Mouse (Mus musculus): Measurements from ENCODE around the gene Rplp0. TPM values are rescaled to one million over a fixed set of nuclear protein-coding genes. Genes with fewer than 3 reads are reported as not detected.

The Rplp0 gene
- polyA plus RNA-seq (2012; rRNA removed), result 2,099 and 2,123 TPM in 2 replicates

GRCm38 (mm10) chr5:115559237-115560101 is at the start of gene Rplp0:
TSS of gene Rplp0 (plus strand) at chr5:115559467.

DNA sequence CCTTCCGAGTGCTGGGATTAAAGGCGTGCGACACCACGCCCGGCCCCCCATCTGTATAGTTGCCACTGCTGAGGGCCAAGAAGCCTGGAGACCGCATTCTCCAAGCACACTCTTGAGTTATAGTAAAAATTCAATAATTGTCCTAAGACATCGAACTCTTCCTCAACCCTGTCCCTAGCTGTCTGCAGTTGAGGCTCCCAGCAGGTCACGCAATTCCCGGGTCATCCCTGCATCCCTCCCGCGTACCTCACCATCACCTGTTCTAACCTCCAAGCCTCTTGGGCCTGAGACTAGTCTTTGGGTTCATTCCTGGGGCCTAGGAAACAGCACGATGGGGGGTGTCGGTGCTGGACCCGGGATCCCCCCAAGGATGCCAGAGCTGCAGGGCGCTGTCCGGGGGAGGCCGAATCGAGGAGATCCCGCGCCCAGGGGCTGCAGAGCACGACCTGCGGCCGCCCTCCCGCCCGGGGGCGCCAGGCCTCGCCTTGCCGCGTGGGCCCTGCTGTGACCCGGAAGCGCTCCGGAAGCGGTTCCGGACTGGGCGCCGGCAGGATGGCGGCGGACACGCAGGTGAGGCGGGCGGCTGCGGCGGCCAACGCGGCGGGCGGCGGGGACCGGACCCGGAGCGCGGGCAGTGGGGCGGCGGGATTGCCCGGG is 5.6 kb downstream of the Rplp0 start, which contains the start of gene Gcn1l1:
Gene Gcn1l1 (plus strand): TSS at position 518 of the 657 bp plus-strand sequence.

Other genes starting within 250 kb of the Rplp0 start
- gene Srsf9, start 232.3 kb upstream of the Rplp0 start, polyA plus RNA-seq (2012; rRNA removed), result 118 and 124 TPM in 2 replicates
- gene Gatc, start 218.3 kb upstream of the Rplp0 start, polyA plus RNA-seq (2012; rRNA removed), result 27.9 and 28.9 TPM in 2 replicates
- gene Triap1, start 218.2 kb upstream of the Rplp0 start, polyA plus RNA-seq (2012; rRNA removed), result 27.5 and 28.2 TPM in 2 replicates
- 1,417 and 1,419 TPM in 2 replicates for gene Cox6a1, start 210.5 kb upstream of the Rplp0 start, polyA plus RNA-seq (2012; rRNA removed)
- 198 and 249 TPM in 2 replicates for gene Msi1, start 129.9 kb upstream of the Rplp0 start, polyA plus RNA-seq (2012; rRNA removed)
- gene Pla2g1b, start 93.2 kb upstream of the Rplp0 start, polyA plus RNA-seq (2012; rRNA removed), result not detected in 2 replicates
- gene Sirt4, start 74.7 kb upstream of the Rplp0 start, polyA plus RNA-seq (2012; rRNA removed), result 71.3 and 77.1 TPM in 2 replicates
- gene Pxn, start 52.8 kb upstream of the Rplp0 start, polyA plus RNA-seq (2012; rRNA removed), result 46.4 and 65.5 TPM in 2 replicates
- 44.5 and 48.6 TPM in 2 replicates for gene Gcn1l1, start 5.8 kb downstream of the Rplp0 start, polyA plus RNA-seq (2012; rRNA removed)
- gene Rab35, start 72.4 kb downstream of the Rplp0 start, polyA plus RNA-seq (2012; rRNA removed), result 85.9 and 95.8 TPM in 2 replicates
- 149 and 155 TPM in 2 replicates for gene Bicdl1, start 172.2 kb downstream of the Rplp0 start, polyA plus RNA-seq (2012; rRNA removed)